Mouse (Mus musculus) intestine, embryonic 16.5 days (tissue): ENCODE data around the gene Pde8a. TPM values are rescaled to one million over a fixed set of nuclear protein-coding genes. Genes with fewer than 3 reads are reported as not detected.
A peak's percentile ranks its signal among the peaks of the same experiment; 100 is the strongest.

Experiments used
- ATAC-seq: fragments of 200-750 bp; cut with Nextera tagmentation; 2 replicates; pipeline ENCODE4 v1.8.0; 2017; ENCODE audit warnings: moderate TSS enrichment, moderate library complexity
- H3K27ac ChIP-seq: fragments of 300-500 bp; sonication (generic); 2 replicates; pipeline ENCODE4 v1.5.1; 2014; ENCODE audit warnings: mild to moderate bottlenecking, low read length
- H3K27me3 ChIP-seq: fragments of 300-500 bp; sonication (generic); replicated peaks from 2 replicates; pipeline ENCODE4 v1.6.1; 2014; ENCODE audit warnings: low read length, control low read depth, mixed read lengths; ENCODE audit not compliant: control insufficient read depth, insufficient read depth
- H3K36me3 ChIP-seq: fragments of 300-500 bp; sonication (generic); 2 replicates; pipeline ENCODE4 v1.6.1; 2014; ENCODE audit warnings: low read length, control low read depth; ENCODE audit not compliant: control insufficient read depth, insufficient read depth
- H3K4me1 ChIP-seq: fragments of 300-500 bp; sonication (generic); 2 replicates; pipeline ENCODE4 v1.6.1; 2014; ENCODE audit warnings: low read length, control low read depth, mixed read lengths; ENCODE audit not compliant: control insufficient read depth, insufficient read depth
- H3K4me2 ChIP-seq: fragments of 300-500 bp; sonication (generic); 2 replicates; pipeline ENCODE4 v1.6.1; 2014; ENCODE audit warnings: low read depth, low read length, control low read depth
- H3K4me3 ChIP-seq: fragments of 300-500 bp; sonication (generic); 2 replicates; pipeline ENCODE4 v1.5.1; 2014; ENCODE audit warnings: mild to moderate bottlenecking, low read length
- H3K9ac ChIP-seq: fragments of 300-500 bp; sonication (generic); 2 replicates; pipeline ENCODE4 v1.6.1; 2014; ENCODE audit warnings: low read depth, low read length
- H3K9me3 ChIP-seq: fragments of 300-500 bp; sonication (generic); 2 replicates; pipeline ENCODE4 v1.6.1; 2016; ENCODE audit warnings: low read length, control low read depth; ENCODE audit not compliant: control insufficient read depth
- WGBS: fragments of 180-500 bp; shearing (Covaris S2); extraction: QIAGEN DNeasy Blood & Tissue Kit; methylation state at CpG from one replicate; pipeline ENCODE4 v1.1.7; 2014; 5-methylcytosine and 5-hydroxymethylcytosine counted together
- polyA plus RNA-seq: library from polyadenylated mRNA; unstranded; fragments of >200 nt; fragmentation: Nextera tagmentation; extraction: Ambion mirVana; gene quantifications from 2 replicates; pipeline ENCODE4 v1.2.1, GENCODE M21; 2015

The Pde8a gene
- polyA plus RNA-seq, 1 experiment from 2014 or later, result 1.4 TPM

DNA sequence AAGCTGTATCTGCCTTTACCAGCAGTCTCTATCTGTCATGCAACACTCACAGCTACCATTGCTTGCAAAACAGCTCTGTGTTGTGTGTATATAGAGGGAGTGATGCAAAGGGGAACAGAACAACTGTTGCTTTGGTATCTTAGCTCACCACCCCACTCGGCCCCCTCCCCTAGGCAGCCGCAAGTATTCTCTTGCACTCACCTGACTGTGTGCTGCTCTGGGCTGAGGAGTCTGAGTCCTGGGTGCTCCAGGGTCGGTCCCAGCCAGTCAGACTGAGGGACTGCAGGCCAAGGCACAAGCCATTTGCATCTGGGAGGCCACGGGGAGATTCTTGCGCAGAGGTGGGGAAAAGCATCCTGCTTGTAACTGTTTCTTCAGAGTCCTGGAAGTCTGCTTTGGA is 158.4 kb downstream of the Pde8a start:
- WGBS, result 25% methylated on average over 5 of the region's 5 CpGs
- no peak for ATAC-seq
- no peak overlapping the region for H3K4me2 ChIP-seq
- no peaks in the 10 kb centered on the region for H3K36me3 ChIP-seq
- no peaks in the 10 kb centered on the region; the same call in 1 of the 2 replicates for H3K27me3 ChIP-seq
- no peak overlapping the region for H3K27ac ChIP-seq
- no peak overlapping the region for H3K9ac ChIP-seq
- no peaks in the 10 kb centered on the region for H3K4me1 ChIP-seq
- no peaks in the 10 kb centered on the region for H3K9me3 ChIP-seq
- no peak overlapping the region for H3K4me3 ChIP-seq

DNA sequence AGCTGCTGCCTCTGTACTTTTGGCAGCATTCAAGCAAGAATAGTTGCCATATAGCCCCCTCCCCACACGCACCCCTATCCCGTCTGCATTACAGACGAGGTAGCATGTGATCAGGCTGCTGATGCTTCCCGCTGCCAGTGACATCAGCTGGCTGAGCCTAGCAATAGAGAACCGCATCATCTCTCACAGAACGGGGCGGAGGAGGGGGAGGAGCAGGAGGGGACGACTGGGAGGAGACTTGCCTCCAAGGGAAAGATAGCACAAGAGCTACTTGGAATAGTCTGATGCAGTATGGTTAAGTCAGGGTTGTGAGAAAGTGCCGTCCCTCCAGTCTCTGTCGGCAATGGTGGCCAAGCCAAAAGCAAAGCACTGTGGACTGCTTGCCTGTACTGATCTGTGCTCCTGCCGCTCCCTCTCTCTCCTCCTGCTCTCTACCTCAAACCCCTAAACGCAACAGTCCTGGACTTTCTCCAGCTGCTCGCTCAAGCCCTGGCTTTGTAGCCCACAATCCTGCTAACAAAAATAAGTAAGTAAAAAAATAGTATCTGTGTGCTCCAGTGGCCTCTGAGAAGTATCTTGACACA is 159.0 kb downstream of the Pde8a start:
- Histone ChIP-seq H3K4me2 (peak overlapping the region; percentile 3; the same call in 1 of the 2 replicates), H3K36me3 (no peaks in the 10 kb centered on the region), H3K9ac (no peak overlapping the region), H3K27ac (no peak overlapping the region), H3K9me3 (no peaks in the 10 kb centered on the region), H3K4me1 (no peaks in the 10 kb centered on the region), H3K4me3 (no peak overlapping the region), H3K27me3 (no peaks in the 10 kb centered on the region; the same call in 1 of the 2 replicates)
- peak; percentile 53 for ATAC-seq
- 6% methylated on average over 13 of the region's 13 CpGs for WGBS

DNA sequence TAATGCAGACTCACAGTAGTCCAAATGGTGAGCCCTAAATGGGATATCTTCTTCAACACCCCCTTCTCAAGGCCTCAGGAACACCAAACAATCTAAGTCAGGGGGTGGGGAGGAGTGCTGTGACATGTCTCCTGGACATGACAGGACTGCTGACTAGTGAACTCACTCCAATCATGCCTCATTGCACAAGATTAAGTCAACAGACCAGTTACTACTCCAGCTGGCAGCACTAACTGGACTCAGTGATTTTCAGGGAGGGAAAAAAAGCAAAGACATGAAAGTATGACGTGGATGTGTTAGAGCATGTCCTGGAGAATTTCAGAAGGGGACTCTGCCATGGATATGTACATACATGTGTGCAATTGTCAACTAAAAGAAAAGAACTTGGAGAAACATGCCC is 166.0 kb downstream of the Pde8a start:
- WGBS, result 81% methylated on average over 1 of the region's 1 CpGs
- Histone ChIP-seq H3K27ac (no peak overlapping the region), H3K9ac (no peak overlapping the region), H3K4me2 (no peak overlapping the region), H3K9me3 (no peaks in the 10 kb centered on the region), H3K27me3 (no peaks in the 10 kb centered on the region), H3K36me3 (no peaks in the 10 kb centered on the region), H3K4me3 (no peak overlapping the region), H3K4me1 (no peaks in the 10 kb centered on the region)
- no peak for ATAC-seq

Other genes with a start within 250 kb of the Pde8a start
- 9.9 and 12.4 TPM in 2 replicates for gene Zfp592, start 219.9 kb upstream of the Pde8a start, polyA plus RNA-seq
- 8.4 and 12.5 TPM in 2 replicates for gene Alpk3, start 156.0 kb upstream of the Pde8a start, polyA plus RNA-seq
- 9.1 and 9.5 TPM in 2 replicates for gene Slc28a1, start 98.8 kb upstream of the Pde8a start, polyA plus RNA-seq
- gene Rps17, start 131.7 kb downstream of the Pde8a start, polyA plus RNA-seq, result 1,024 and 1,136 TPM in 2 replicates
- 0.81 and 0.92 TPM in 2 replicates for gene Cpeb1, start 241.9 kb downstream of the Pde8a start, polyA plus RNA-seq